Mouse (Mus musculus): ENCODE measurements at regions not wholly inside any gene's neighbourhood (a gene's known extent, or its start where the extent isn't known, plus 50 kb on each side); places are given as distances from the start of the nearest gene placed in this dataset.
A peak's percentile ranks its signal among the peaks of the same experiment; 100 is the strongest.

DNA sequence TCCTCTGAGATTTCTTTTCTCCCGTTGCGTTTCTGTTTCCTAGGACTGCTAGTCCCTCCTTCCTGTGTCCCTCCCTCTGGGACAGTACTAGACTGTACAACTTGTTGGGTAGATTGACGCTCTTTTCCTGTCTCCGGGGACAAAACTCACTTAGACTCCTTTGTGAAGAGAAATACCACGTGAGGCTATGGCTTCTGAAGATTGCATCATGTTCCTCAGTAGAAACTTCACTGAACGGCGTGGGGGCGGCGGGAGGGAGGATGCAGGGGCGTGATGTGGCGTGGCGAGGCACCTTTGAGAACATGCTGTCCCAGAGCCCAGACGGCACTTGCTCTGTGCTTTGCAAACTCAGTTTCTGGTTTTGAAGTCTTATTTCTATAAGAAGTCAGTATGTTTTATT, 78.5 kb downstream of the Spata18 start:
- DNase-seq (ENCODE audit: low spot score in 2 of 2), result no peak

DNA sequence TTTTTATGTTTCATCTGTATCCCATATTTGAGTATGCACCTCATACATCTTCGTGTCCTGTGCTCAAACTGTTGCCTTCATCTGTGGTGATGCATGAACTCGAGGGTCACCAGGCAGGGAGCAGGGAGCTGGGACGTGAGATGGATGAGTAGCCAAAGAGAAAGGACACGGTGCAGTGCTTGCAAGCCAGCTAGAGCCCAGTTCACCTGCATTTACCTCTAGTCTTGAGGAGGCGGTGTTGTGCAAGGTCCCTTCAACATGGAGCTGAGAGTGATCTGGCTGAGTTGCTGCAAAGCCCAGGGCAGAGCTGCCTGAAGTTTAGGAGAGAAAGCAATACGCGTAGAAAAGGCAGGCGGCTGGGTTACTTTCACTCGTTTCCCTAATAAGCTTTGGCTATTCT, 80.2 kb downstream of the Spata18 start:
- no peak for DNase-seq (ENCODE audit: low spot score in 2 of 2)

DNA sequence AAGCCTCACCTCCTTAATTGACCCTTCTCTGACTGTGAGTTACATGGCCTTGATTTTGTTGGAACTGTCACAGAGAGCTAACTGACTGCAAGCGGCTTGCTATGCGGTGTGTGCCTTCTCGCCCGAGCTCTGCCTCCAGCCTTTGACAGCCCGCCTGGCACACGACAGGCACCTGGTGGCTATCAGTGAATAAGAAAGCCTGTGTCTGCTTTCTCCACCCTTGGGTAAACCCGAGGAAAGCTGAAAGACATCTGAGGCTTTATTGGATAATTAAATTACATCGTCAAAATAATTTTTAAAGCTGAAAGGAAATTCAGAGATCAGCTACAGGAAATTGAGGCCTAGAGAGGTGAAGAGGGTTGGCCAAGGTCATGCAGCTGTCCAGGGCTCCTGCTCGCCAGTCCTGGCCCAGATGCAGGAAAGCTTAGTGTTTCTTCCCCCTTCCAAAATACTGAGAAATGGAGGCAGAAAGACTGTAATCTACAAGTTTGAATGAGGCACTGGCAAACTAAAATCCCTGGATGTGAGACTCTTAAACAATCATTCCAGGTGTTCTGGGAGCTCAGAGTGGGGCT, 80.9 kb downstream of the Spata18 start:
- no peak for DNase-seq (ENCODE audit: low spot score in 2 of 2)

DNA sequence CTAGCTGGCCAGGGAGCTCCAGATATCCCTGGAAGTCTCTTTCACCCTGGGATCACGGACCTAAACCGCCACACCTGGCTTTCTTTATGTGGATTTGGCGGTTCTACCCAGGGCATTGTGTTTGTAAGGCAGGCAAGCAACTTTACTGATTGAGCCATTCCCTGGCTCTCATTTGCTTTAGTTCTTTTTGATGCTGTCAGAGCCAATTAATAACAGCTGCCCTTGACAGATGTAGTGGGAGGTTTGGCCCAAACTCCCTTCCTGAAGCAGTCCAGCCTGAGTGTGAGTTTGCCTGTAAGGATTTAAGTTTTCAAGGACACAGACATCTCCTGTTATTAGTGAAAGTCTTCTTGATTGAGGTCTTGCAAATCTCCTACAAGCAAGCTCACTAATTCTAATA, 89.6 kb downstream of the Spata18 start:
- no peak for DNase-seq (ENCODE audit: low spot score in 2 of 2)

DNA sequence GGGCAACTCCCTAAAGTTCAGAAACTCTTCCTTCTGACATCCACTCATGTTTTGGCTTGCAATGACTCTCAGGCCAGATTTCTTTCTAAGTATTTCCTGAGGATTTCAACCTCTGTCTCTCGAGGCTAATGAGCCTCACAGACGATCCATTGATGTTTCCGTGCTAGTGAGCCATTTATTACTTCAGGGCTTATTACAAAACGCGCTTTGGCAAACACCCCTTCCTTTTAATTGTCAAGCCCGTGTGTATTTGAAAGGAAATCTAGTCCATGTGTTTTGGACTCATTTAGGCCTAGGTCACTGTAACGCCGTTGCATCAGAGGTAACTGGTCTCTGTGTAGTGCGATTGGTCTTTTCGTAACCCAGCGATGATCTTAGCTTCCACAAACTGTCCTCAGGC, 90.3 kb downstream of the Spata18 start:
- no peak for DNase-seq (ENCODE audit: low spot score in 2 of 2)

DNA sequence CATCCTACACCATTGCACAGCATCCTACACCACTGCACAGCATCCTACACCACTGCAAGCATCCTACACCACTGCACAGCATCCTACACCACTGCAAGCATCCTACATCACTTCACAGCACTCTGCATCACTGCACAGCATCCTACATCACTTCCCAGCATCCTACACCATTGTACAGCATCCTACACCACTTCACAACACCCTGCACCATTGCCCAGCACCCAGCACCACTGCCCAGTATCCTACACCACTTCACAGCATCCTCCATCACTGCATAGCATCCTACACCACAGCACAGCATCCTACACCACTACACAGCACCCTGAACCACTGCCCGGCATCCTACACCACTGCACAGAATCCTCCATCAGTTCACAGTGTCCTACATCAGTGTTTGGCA, 92.8 kb downstream of the Spata18 start:
- DNase-seq (ENCODE audit: low spot score in 2 of 2), result no peak

DNA sequence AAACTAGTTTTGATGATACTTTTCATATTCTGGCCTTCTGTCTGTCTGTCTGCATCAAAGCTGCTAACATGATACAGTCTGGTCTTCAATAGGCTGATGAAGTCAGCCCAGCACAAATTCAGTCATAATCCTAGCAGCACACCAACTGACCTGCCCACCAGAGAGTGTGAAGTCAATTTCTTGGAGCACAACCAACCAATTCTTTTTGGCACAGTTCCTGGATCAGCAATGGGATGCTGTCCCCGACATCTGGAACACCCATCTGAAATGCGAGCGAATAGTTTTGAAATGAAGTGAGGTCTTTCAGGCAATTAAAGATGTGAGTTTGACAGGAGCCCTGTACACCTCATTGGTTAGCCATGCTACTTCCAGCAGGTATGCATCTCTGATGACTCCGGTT, 98.6 kb downstream of the Spata18 start:
- DNase-seq (ENCODE audit: low spot score in 2 of 2), result no peak

DNA sequence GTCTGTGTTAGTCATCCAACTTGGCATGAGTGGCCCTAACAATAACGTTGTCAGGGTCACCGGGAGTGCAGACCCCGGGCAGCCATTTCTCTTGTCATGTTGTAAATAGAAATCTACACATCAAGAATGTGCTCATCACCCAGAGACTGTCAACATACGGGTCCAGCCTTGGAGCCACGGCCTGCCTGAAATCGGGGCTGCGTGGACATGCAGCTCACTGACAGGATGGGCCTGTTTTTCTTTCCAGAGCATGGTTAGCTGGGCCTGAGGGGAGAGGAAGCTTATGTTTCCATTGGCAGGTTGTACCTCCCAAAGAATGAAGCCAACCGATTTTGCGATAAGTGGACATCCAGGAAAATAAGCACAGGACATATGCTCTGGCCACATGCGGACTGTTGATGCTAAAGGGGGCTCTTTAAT, 101.1 kb downstream of the Spata18 start:
- no peak for DNase-seq (ENCODE audit: low spot score in 2 of 2)

DNA sequence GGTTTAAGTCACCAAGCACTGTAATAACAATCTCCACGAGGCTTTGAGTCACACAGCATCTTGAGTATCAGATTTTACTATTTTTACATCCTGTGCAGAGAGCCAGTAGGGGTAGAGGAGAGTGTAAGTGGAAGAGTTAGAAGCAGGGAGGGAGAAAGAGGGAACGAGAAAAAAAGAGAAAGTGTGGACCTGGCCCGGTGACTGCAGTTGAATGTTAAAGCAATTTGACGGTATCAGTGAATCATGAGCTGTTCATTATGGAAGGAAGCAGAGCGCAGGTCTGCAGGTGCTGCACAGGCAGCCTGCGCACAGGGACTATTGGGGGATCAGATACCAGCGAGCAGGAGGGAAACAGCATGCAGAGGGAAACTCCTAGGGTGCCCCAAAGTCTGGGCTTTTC, 102.6 kb downstream of the Spata18 start:
- no peak for DNase-seq (ENCODE audit: low spot score in 2 of 2)

DNA sequence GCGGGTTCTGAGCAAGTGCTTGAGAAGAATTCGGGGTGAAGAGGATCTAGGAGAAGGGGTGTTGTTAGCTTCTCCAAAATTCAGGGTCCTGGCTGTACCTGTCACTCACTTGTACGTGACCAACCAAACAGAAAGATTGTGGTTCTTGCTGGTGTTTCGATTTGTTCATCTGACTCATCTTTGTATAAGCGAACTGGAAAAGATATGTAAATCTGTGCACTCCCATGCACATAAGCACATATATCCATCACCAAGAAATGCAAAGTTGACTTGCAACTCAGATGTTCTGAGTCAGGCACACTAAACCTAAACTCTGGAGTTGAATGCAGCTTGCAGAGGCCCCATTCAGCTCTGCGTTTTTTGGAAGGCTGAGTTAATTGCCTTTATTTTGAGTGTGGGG, 107.4 kb downstream of the Spata18 start:
- DNase-seq (ENCODE audit: low spot score in 2 of 2), result no peak

DNA sequence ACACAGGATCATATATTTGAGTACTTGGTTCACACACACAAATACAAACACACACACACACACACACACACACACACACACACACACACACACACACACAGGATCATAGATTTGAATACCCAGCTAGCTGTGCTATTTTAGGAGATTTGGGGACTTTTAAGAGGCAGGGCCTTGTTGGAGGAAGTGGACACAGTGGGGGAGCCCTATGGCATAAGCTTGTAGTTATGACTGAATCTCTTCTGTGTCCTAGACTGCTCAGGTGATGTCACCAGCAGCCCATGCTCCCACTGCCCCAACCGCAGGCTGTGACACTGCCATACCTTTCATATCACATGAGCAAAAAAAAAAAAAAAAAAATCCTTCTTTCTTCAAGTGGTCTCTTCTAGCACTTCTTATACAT, 110.1 kb downstream of the Spata18 start:
- no peak for DNase-seq (ENCODE audit: low spot score in 2 of 2)

DNA sequence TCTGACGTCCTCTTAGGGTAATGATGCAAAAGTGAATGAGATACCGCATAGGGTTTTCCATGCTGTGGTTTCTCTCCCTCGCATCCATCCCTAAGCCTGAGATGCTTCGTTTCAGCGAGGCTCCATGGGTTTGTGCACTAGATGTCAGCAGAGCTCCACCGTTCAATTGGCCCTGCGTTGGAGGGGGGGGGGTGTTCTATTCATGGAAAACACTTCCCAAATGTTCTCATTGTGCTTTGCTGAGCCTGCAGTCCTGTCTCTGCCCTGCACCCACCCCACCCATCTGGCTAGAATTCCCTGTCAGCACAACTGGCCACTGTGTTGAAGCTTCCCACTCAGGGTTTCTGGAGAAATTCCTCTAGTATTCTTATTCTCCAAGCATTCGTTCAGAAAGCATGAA, 110.5 kb downstream of the Spata18 start:
- DNase-seq (ENCODE audit: low spot score in 2 of 2), result peak; percentile 69 to 80

DNA sequence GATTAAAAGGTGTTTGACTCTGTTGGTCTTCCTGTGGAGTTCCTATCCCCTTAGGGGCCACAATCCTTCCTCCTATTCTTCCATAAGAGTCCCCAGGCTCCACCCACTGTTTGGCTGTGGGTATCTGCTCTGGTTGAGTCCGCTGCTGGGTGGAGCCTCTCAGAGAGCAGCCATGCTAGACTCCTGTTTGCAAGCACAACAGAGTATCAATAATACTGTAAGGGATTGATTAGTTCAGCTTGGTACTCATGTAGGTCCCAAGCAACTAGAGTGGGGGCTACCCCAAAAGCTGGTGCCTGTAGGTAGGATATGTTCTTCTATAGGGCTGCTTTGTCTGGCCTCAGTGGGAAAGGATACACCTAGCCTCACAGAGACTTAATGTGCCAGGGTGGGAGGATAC, 113.0 kb downstream of the Spata18 start:
- no peak for DNase-seq (ENCODE audit: low spot score in 2 of 2)

DNA sequence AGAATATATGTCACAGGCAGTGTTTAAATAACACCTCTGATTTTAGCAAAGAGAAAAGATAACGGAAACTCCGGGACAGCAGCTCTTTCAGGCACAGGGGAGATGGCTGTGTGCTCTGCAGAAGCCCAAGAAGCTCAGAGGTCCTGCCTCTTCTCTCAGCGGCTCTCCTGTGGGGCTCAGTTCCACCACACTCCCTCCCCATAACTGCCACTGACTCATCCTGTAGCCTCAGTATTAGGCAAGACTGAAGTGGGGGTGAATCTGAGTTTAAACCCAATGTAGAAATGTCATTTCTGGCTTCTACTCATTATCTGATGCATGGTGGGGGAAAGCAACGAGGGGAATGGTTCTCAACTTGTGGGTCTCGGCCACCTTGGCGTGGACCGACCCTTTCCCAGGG, 114.3 kb downstream of the Spata18 start:
- DNase-seq (ENCODE audit: low spot score in 2 of 2), result no peak

DNA sequence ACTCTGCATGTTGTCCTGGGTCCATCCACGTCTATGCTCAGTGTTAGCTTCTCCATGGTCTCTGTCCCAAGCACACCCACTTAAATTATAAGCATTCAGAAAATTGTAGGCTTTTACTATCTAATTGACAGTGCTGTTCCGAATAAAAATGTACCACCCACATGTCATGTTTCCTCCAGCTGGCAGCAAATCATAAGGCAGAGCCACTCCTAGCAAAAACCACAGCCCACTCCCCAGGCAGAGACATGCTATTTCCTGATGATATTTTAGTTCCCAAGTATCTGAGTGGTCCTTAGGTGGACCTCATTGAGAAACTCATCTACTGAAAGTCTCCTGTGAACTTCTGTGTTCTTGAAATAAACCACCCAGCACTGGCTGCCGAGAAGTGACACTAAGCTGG, 117.1 kb downstream of the Spata18 start:
- DNase-seq (ENCODE audit: low spot score in 2 of 2), result no peak

DNA sequence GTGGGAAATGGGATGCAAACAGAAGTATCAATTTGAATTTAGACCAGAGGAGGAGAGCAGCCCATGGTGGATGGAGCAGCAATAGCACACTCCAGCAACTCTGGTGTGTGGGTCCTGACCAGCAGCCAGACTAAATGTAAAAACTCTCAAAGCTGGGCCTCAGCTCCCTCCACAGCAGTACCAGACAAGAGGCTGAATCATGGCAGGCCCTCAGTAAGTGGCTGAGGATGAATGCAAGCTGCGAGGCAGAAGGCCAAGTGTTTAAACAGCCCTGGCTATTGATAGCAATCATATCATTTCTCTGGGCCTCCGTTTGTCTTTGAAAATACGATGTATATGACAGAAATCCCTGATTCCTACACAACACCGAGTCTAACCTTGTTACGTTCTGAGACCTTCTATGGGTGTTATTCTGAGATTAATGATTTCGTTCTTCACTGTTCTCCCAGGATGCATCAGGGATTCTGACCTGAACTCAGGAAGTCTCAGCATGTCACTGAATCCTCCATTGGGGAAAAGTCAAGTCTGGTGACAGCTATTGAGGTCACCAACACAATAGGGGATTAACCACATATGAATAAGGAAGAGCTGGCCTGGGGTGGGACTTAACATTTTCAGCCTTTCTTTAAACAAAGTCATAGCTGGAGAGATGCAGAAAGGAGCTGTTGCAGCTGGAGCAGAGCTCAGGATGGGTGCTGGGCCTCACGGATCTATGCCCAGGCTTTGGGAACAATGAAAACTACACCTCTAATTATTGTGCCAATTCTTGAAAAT, 124.8 kb downstream of the Spata18 start:
- no peak for DNase-seq (ENCODE audit: low spot score in 2 of 2)

DNA sequence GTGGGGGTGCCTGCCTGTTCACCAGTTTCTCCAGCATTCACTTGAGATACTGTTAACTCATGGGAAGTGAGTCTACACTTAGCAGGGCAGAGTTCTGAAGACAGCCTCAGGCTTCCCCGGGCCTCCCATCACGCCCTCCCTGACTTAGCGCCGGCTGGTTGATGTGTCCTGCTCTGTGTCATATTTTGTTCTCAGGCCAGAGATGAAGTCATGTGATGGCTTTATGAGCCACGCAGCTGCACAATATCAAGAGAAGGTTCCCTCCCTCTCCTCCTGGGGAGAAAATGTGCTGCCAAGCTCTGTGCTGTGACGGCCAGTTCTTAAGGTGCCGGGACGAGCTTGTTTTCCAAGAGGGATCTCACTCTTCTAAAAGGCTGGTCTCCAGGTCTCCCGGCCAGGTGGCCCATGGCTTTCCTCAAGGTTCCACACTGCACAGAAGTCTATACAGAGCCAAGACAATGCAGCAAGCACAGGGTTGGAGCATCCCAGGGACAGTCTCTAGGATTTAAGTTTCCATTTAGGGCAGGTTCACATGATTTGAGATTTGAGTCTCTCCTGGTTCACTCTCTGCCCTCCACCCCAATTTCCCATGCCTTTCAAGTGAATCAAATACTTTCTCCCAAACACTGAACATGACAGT, 126.2 kb downstream of the Spata18 start:
- no peak for DNase-seq (ENCODE audit: low spot score in 2 of 2)

DNA sequence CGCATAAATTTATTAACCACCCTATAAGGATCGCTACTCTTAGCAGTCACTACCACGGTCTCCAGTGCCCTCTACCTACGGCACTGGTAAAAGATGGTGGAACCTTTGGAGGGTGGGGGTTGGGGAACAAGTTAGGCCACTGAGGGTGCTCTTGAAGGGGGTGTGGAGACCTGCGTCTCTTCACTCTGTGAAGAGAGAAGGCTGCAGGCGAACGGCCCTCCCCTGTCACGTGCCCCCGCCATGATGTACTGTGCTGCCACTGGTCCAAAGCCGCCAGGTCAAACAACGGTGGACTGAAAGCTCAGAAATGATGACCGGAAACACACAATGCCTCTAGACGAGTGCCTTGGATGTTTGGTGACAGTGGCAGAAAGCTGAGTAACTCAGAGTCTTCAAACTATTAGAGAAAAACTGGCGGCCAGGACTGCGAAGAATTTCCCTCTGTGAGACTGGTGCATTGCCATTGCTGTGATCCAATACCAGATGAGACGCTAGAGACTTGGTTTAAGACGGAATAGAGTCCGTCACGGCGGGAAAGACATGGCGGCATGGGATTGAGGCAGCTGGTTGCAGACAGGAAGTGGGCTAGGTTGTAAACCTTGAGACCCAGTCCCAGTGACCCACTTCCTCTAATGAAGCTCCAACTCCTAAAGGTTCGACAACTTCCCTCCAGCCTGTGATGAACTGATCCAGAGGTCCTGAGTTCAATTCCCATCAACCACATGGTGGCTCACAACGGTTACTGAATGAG, 130.2 kb downstream of the Spata18 start:
- no peak for DNase-seq (ENCODE audit: low spot score in 2 of 2)

DNA sequence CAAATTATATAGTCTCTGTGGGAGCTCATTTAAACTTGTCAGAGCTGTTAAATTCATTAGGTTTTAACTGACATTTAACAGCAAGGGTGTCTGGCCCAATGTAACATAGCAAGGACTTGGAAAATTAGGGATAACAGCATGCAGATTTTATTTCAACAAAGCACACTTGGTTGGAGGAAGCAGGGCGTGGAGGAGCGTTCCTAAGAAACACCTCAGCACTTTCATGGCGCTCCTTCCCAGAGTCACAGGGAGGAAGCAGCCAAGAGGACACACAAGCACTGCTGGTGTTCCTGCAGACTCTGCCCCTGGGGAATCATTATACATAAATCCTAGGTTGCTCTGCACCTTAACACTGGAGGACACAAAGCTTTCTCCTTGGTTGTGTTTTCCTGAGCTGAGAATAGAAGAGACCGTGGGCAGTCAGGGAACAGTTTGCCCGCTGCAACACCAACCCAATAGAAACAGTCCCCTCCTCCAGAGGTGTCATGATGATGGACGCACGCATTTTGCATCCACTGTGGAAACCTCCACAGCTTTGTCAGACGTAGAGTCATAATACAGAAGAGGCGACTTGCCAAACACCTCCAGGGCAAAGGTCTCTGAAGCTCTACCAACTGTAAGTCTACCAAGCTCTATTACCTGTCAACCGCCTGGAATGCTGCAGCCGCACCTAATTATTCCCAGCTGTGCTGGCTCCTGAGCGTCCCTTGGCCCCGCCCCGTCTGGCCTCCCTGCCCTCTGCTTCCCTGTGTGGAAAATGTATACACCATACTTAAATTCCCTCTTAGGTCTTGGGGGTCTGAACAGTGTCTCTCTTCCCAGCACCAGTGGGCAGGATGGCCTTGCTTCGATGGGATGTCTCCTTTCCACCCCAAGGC, 131.3 kb downstream of the Spata18 start:
- no peak for DNase-seq (ENCODE audit: low spot score in 2 of 2)

DNA sequence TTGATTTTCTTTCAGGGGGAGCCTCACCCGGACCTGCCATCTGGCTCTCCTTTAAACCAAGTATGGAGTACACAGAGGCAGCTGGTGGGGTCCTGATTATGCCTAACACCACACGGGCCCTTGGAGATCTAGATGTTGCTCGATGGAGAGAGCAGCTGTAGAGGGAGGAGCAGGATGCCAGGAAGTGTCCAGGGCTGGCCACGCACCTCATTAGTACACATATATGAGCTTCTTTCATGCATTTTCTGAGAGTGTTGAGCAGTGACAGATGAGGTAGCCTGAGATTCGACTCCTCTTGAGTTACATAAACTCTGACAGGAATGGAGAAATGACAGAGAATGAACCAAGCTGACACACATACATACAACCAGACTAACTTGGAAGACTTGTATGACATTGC, 136.1 kb downstream of the Spata18 start:
- no peak for DNase-seq (ENCODE audit: low spot score in 2 of 2)

DNA sequence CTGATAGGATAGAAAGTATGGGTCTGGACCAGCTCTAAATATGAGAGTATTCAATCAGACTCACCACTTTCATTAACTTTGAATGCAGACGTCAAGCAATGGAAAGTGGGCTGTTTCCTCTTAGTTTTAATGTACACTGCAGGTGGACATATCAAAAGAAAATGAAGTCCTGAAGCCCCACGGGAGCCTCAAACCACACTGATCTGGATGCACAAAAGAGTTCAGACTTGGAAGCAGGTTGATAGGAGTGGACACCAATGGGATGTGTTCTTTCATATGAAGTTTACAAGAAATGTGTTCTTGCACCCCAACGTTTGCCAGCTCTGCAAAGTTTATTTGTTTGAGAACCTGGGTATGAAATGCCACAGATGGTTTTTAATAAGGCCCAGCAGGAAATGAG, 141.0 kb downstream of the Spata18 start:
- DNase-seq (ENCODE audit: low spot score in 2 of 2), result no peak

DNA sequence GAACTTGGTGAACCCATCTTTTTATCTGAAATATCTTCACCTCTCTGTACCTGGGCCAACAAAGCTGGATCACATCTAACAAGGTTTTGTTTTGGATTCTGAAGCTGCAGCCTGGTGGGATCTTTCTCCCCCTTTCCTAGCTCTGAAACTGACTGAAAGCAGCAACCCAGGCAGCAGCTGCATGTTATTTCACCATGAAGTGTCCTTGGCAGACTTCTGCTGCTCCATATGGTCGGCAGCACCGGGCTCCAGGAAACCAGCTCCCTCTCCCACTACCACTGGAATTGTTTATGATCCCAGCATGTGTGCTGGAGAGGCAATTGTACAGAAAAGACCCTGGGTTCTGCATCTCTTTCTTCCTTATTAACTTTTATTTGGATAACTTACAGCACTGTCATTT, 145.0 kb downstream of the Spata18 start:
- DNase-seq (ENCODE audit: low spot score in 2 of 2), result no peak
